Mouse (Mus musculus): ENCODE data around the gene Fto.

GRCm38 (mm10) chr8:91286237-91286636 is 27.1 kb upstream of the Fto start:
- TF ChIP-seq CTCF (IDR thresholded peaks at IDR 0.05; ENCODE audit: insufficient read depth, low read length) (no peak), POLR2A (IDR thresholded peaks at IDR 0.05; ENCODE audit: borderline replicate concordance, extremely low read depth, low read depth, low read length) (no peak)

Data from lung, adult 2 months (tissue).